Mouse (Mus musculus) olfactory bulb, adult 2 months (tissue): ENCODE data around the gene Fhit. TPM values are rescaled to one million over a fixed set of nuclear protein-coding genes. Genes with fewer than 3 reads are reported as not detected.

Experiments
- H3K27ac ChIP-seq: fragments of 200-500 bp; 2 replicates; pipeline ENCODE4 v1.5.1; 2012; ENCODE audit warnings: low read depth, low read length; ENCODE audit not compliant: insufficient read depth
- H3K4me1 ChIP-seq: fragments of 200-500 bp; 2 replicates; pipeline ENCODE4 v1.6.1; 2012; ENCODE audit warnings: low read length; ENCODE audit not compliant: control insufficient read depth, insufficient read depth
- H3K4me3 ChIP-seq: fragments of 200-500 bp; 2 replicates; pipeline ENCODE4 v1.5.1; 2012; ENCODE audit warnings: mild to moderate bottlenecking, low read depth, low read length, moderate library complexity; ENCODE audit not compliant: insufficient read depth
- CTCF ChIP-seq: fragments of 200-500 bp; IDR thresholded peaks from 2 replicates; pipeline ENCODE4 v1.5.1; 2012; ENCODE audit warnings: low read depth, mild to moderate bottlenecking, low read length, moderate library complexity; ENCODE audit not compliant: insufficient read depth
- POLR2A ChIP-seq: fragments of 200-500 bp; IDR thresholded peaks from 2 replicates; pipeline ENCODE4 v1.6.1; 2012; ENCODE audit warnings: mild to moderate bottlenecking, low read depth, low read length, moderate library complexity; ENCODE audit not compliant: insufficient read depth
- WGBS: fragments of 180-500 bp; shearing (Covaris S2); methylation state at CpG from one replicate; pipeline ENCODE4 v1.1.7; 2018; 5-methylcytosine and 5-hydroxymethylcytosine counted together
- polyA plus RNA-seq: library from polyadenylated mRNA; stranded (reverse); fragments of >200 nt; gene quantifications from 2 replicates; pipeline ENCODE4 v1.2.4, GENCODE M21; 2012; ENCODE audit warnings: low replicate concordance; ENCODE audit not compliant: missing spikeins, insufficient read depth, insufficient read length

The Fhit gene
- polyA plus RNA-seq, 1 experiment = not detected

DNA sequence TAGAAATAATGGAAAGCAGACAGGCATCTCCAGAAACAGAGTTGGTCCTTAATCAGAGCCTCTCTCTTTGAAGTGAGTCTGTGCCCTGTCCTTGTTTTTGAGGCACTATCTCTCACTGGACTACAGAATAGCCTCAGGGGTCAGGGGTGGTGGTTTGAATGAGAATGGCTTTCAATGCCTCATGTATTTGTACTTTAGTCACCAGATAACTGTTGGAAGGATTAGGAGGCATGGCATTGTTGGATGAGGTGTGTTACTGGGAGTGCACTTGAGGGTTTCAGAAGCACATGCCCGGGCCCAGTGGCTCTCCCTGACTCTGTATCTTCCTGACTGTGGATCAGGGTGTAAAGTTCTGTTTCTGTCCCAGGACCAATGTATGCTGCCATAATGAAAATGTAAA is 1463.2 kb downstream of the Fhit start:
- 81% methylated on average over 1 of the region's 1 CpGs for WGBS
- Histone ChIP-seq H3K4me1 (no peaks in the 10 kb centered on the region), H3K4me3 (no peak overlapping the region), H3K27ac (no peak overlapping the region)
- TF ChIP-seq CTCF = no peak
- TF ChIP-seq POLR2A = no peak

DNA sequence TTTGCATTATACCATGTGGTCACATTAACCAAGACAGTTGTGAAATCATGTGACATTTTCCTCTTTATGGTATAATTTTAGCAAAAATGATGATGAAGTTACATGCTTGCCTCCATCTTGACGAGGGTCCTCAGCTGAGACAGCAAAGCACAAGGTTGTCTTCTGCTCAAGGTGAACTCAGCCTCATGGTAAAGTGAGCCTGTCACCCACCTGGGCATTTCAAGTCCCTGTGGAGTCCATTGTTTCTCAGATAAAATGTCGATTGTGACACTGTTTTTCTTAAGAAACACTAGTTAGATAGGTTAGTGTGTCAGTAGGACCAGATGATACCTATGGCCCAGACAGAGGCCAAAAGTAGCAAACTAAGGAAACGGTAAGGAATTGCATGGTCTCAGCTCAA is 1464.7 kb downstream of the Fhit start:
- H3K4me3 ChIP-seq = no peak overlapping the region
- H3K27ac ChIP-seq = no peak overlapping the region
- WGBS = 92% methylated on average over 3 of the region's 3 CpGs
- no peaks in the 10 kb centered on the region for H3K4me1 ChIP-seq
- no peak for TF ChIP-seq CTCF
- no peak for TF ChIP-seq POLR2A

DNA sequence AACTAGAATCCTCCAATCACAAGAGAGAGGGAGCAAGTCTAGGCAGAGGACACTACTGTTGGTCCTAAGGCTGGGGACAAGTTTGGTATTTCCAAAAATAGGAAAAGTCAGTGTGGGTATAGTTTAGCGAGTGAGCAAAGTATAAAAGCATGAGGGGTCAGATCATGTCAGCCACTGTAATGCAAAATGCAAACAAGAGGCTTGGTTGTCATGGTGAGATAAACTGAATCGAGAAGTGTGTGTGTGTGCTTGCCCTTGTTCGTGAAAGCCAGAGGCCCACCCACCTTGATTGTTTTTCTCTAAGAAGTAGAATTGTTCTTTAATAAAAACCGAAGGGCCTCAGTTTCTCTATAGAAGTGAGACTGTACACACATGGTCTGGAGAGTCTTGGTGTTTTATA is 1465.8 kb downstream of the Fhit start:
- no peak for TF ChIP-seq POLR2A
- no peak for TF ChIP-seq CTCF
- H3K27ac ChIP-seq = no peak overlapping the region
- no peaks in the 10 kb centered on the region for H3K4me1 ChIP-seq
- no peak overlapping the region for H3K4me3 ChIP-seq
- WGBS = 62% methylated on average over 4 of the region's 4 CpGs

DNA sequence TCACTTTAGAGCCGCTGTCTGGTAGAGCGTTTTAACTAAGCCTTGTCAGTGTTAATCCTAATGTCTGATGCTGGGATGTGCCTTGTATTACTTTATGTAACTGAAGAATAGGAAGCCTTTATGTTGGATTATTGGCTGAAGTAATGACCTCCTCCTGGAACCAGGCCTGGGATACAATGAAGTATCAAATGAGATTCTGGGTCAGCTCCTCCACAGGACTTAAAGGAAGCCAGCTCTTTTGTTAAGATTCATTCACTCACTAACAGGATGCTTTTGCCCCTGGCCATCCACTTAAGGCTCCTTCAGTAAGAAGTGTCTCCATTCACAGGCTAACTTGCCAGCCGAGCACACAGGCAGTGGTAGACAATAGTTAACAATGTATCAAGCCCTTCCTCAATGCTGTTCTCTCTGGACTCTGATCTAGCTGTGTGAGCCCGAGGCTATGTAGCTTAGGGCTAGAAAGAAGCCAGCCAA is 1466.6 kb downstream of the Fhit start:
- 68% methylated on average over 4 of the region's 4 CpGs for WGBS
- no peak overlapping the region for H3K4me3 ChIP-seq
- TF ChIP-seq CTCF = no peak
- no peaks in the 10 kb centered on the region for H3K4me1 ChIP-seq
- no peak overlapping the region for H3K27ac ChIP-seq

DNA sequence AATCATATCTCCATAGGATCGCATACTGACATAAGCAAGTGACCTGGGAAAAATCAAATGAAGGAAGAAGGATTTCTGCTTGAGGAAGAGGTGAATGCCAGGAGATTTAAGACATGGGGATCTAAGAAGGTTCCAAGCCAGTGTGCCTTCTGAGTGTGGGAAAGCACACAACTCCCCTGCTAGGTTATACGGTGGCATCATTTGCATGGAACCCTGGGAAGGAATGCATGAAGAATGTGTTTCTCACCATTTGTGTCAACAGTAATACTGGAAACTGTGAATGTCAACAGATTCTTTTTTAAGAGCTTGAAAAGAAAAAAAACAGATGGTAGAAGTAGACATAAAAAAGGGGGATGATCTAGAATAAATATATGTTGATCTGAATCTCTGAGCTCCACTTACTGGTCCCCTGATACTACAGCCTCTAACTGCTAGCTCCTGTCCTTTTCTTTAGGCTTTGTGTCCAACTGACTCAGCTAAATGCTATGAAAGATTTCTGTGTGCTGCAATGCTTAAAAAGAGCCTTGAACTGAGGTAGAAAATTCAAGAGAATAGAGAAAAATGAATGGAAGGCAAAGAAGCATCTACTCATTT is 1473.1 kb downstream of the Fhit start:
- WGBS = 91% methylated on average over 2 of the region's 2 CpGs
- Histone ChIP-seq H3K4me3 (no peak overlapping the region), H3K27ac (no peak overlapping the region), H3K4me1 (no peaks in the 10 kb centered on the region)
- TF ChIP-seq CTCF = no peak
- TF ChIP-seq POLR2A = no peak

DNA sequence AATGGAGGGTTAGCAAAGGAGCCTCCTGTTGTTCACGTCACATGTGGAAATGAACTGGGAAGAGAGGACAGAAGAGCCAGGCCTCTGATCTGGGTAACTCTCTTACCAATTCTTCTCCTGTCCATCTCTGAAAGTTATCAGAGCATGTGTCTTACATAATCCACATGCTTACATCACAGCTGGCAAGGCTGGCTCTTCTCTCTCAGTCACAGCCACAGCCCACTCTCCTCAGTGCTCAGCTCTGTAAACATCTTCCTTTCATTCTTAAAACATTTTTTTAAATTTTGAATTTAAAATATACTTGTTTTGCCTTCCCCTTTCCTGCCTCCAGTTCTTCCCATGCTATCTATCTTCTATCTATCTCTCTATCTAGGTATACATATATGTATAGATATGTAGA is 1477.5 kb downstream of the Fhit start:
- H3K4me1 ChIP-seq = no peaks in the 10 kb centered on the region
- H3K27ac ChIP-seq = no peak overlapping the region
- no peak overlapping the region for H3K4me3 ChIP-seq
- no peak for TF ChIP-seq POLR2A
- no peak for TF ChIP-seq CTCF
- WGBS = 44% methylated on average over 1 of the region's 1 CpGs

DNA sequence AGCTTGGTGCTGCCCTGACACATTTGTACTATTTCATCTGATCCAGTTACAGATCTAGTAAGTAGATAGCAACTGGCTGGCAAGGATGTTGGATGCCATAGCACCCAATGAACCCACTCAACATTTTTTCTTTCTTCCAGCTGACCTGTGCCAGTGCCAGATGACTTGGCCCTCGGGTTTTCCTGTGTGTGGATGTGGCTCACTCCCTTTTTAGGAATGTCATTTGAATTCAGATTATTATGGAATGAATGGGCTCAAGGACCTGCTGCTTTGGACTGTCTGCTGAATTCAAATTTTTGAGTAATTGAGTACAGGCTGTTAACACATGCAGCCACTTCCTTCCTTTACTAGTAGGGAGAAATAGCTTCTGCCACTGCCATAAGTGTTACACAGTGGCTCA is 1489.1 kb downstream of the Fhit start:
- WGBS = 51% methylated on average over 1 of the region's 1 CpGs
- Histone ChIP-seq H3K27ac (no peak overlapping the region), H3K4me1 (no peaks in the 10 kb centered on the region), H3K4me3 (no peak overlapping the region)
- TF ChIP-seq CTCF (no peak), POLR2A (no peak)

DNA sequence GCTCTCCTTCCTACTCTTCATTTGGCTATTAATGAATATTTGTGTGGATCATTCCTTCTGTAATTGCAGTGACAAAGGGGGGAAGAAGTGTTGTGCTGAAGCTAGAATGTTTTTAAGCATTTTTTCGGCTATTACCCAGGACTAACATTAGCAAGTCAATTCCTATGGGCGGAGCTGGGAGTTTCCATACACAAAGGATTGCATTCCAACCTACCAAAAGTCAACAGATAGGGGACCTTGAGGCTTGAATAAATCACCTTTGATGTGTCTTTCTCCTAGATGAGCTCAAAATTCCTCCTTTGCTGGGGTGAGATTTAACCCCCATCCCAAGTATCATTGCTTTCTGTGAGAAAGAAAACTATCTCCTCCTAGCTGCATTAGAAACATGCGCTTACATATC is 1490.1 kb downstream of the Fhit start:
- no peak overlapping the region for H3K4me3 ChIP-seq
- no peak overlapping the region for H3K27ac ChIP-seq
- TF ChIP-seq CTCF = no peak
- no peak for TF ChIP-seq POLR2A
- no peaks in the 10 kb centered on the region for H3K4me1 ChIP-seq
- WGBS = 75% methylated on average over 3 of the region's 3 CpGs

DNA sequence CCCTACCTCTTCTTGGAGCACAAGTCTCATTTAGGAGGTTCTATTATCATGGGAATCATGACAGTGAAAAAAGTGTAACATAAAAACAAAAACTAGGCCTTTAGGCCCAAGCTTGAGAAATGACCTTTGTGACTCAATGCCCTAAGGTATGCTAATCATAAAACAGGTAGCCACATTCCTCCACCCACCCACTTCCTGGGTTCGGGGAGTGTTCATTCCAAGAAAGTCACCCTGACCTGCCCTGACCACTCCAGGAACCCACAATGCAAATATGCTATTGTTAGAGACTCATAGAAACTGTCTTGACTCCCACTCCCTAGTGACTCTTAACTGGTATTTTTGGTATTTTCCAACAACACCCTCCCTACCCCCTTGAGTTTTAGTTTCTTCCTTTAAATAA is 1492.1 kb downstream of the Fhit start:
- TF ChIP-seq CTCF = no peak
- no peak for TF ChIP-seq POLR2A
- WGBS = 85% methylated on average over 1 of the region's 1 CpGs
- no peak overlapping the region for H3K27ac ChIP-seq

GRCm38 (mm10) chr14:9658445-9658844 is 1503.4 kb downstream of the Fhit start:
- Histone ChIP-seq H3K4me3 (no peak overlapping the region), H3K4me1 (no peaks in the 10 kb centered on the region), H3K27ac (no peak overlapping the region)
- 58% methylated on average over 1 of the region's 1 CpGs for WGBS
- no peak for TF ChIP-seq CTCF
- no peak for TF ChIP-seq POLR2A

More for the DNA sequence above, 1492.1 kb downstream of the Fhit start:
- Histone ChIP-seq H3K4me1 (no peaks in the 10 kb centered on the region), H3K4me3 (no peak overlapping the region)
